Mouse (Mus musculus) MEL (cell line): ENCODE measurements around the gene Olfr558. TPM values are rescaled to one million over a fixed set of nuclear protein-coding genes. Genes with fewer than 3 reads are reported as not detected.

Experiments
- DNase-seq: peaks from one replicate; pipeline ENCODE4 v3.0.0; 2011; ENCODE audit warnings: low read depth, low spot score
- H3K27ac ChIP-seq: 2 replicates; pipeline ENCODE4 v1.5.1; 2012; ENCODE audit warnings: low read depth, mild to moderate bottlenecking, control low read depth, low read length, moderate library complexity; ENCODE audit not compliant: control insufficient read depth
- H3K27me3 ChIP-seq, 2 experiments: fragments of 150-350 bp in 1 of 2; sonication (generic) in 1 of 2; 2 replicates each; pipeline ENCODE4 v1.6.1; 2012; ENCODE audit warnings: low read length in 2 of 2, mild to moderate bottlenecking in 2 of 2, improper control_type of control experiment in 1 of 2, moderate library complexity in 1 of 2; ENCODE audit not compliant: insufficient read depth in 2 of 2, control insufficient read depth in 1 of 2
- H3K36me3 ChIP-seq, 2 experiments: 2 replicates each; pipeline ENCODE4 v1.6.1; 2012 to 2014; ENCODE audit warnings: low read length in 2 of 2, improper control_type of control experiment in 1 of 2, inconsistent platforms in 1 of 2, mild to moderate bottlenecking in 1 of 2; ENCODE audit not compliant: insufficient read depth in 2 of 2, control insufficient read depth in 1 of 2
- H3K4me1 ChIP-seq, 2 experiments: fragments of 150-350 bp in 1 of 2; sonication (generic) in 1 of 2; 2 replicates each; pipeline ENCODE4 v1.6.1; 2012; ENCODE audit warnings: low read length in 2 of 2, improper control_type of control experiment in 1 of 2, mild to moderate bottlenecking in 1 of 2; ENCODE audit not compliant: insufficient read depth in 2 of 2, control insufficient read depth in 1 of 2
- H3K4me3 ChIP-seq, 2 experiments: fragments of 150-350 bp in 1 of 2; sonication (generic) in 1 of 2; 2 replicates each; pipeline ENCODE4 v1.5.1; 2012; ENCODE audit warnings: low read depth in 2 of 2, low read length in 2 of 2, mild to moderate bottlenecking in 2 of 2, moderate library complexity in 2 of 2, control low read depth in 1 of 2, improper control_type of control experiment in 1 of 2; ENCODE audit not compliant: control insufficient read depth in 1 of 2, insufficient read depth in 1 of 2
- H3K79me2 ChIP-seq: 2 replicates; pipeline ENCODE4 v1.6.1; 2012; ENCODE audit warnings: mild to moderate bottlenecking, low read length, moderate library complexity; ENCODE audit not compliant: control insufficient read depth, poor library complexity, insufficient read depth
- H3K9ac ChIP-seq: 2 replicates; pipeline ENCODE4 v1.6.1; 2012; ENCODE audit warnings: low read depth, mild to moderate bottlenecking, control low read depth, low read length, moderate library complexity; ENCODE audit not compliant: control insufficient read depth, poor library complexity, severe bottlenecking
- H3K9me3 ChIP-seq: fragments of 150-350 bp; sonication (generic); replicated peaks from 2 replicates; pipeline ENCODE4 v1.6.1; 2012; ENCODE audit warnings: mild to moderate bottlenecking, low read length, improper control_type of control experiment, moderate library complexity; ENCODE audit not compliant: insufficient read depth
- CHD2 ChIP-seq: IDR thresholded peaks from 2 replicates; pipeline ENCODE4 v1.6.1; 2011; ENCODE audit warnings: low read length, improper control_type of control experiment
- CTCF ChIP-seq, 3 experiments: IDR thresholded peaks in 2 of 3; conservative IDR thresholded peaks in 1 of 3; 2 replicates each; pipeline ENCODE4 v1.5.1; 2011 to 2012; ENCODE audit warnings: low read length in 3 of 3, low read depth in 2 of 3, mild to moderate bottlenecking in 2 of 3, improper control_type of control experiment in 1 of 3, inconsistent platforms in 1 of 3, mixed read lengths in 1 of 3, moderate library complexity in 1 of 3; ENCODE audit not compliant: control insufficient read depth in 1 of 3, insufficient read depth in 1 of 3, poor library complexity in 1 of 3, severe bottlenecking in 1 of 3
- ELF1 ChIP-seq: IDR thresholded peaks from 2 replicates; pipeline ENCODE4 v1.6.1; 2014; ENCODE audit warnings: low read depth, mild to moderate bottlenecking, inconsistent platforms, low read length, improper control_type of control experiment, moderate library complexity
- GABPA ChIP-seq: IDR thresholded peaks from 2 replicates; pipeline ENCODE4 v1.6.1; 2012; ENCODE audit warnings: low read depth, mild to moderate bottlenecking, inconsistent platforms, low read length, improper control_type of control experiment, moderate library complexity
- JUND ChIP-seq: IDR thresholded peaks from 2 replicates; pipeline ENCODE4 v1.6.1; 2011; ENCODE audit warnings: low read depth, mild to moderate bottlenecking, improper control_type of control experiment, low read length
- MAX ChIP-seq: IDR thresholded peaks from 2 replicates; pipeline ENCODE4 v1.6.1; 2011; ENCODE audit warnings: low read length, improper control_type of control experiment
- MXI1 ChIP-seq: IDR thresholded peaks from 2 replicates; pipeline ENCODE4 v1.6.1; 2011; ENCODE audit warnings: mild to moderate bottlenecking, low read depth, low read length, improper control_type of control experiment
- NELFE ChIP-seq: IDR thresholded peaks from 2 replicates; pipeline ENCODE4 v1.6.1; 2011; ENCODE audit warnings: low read depth, low read length, improper control_type of control experiment
- NRF1 ChIP-seq: IDR thresholded peaks from 2 replicates; pipeline ENCODE4 v1.6.1; 2014; ENCODE audit warnings: low read depth, mild to moderate bottlenecking, inconsistent platforms, low read length, improper control_type of control experiment, moderate library complexity; ENCODE audit not compliant: poor library complexity, insufficient read depth, severe bottlenecking
- POLR2A ChIP-seq, 2 experiments: IDR thresholded peaks; 2 replicates each; pipeline ENCODE4 v1.6.1; 2011 to 2012; ENCODE audit warnings: low read length in 2 of 2, mild to moderate bottlenecking in 2 of 2, control low read depth in 1 of 2, improper control_type of control experiment in 1 of 2, low read depth in 1 of 2, moderate library complexity in 1 of 2; ENCODE audit not compliant: control insufficient read depth in 1 of 2, insufficient read depth in 1 of 2, poor library complexity in 1 of 2
- POLR2AphosphoS2 ChIP-seq: IDR thresholded peaks from 2 replicates; pipeline ENCODE4 v1.6.1; 2011; ENCODE audit warnings: low read length, improper control_type of control experiment
- RAD21 ChIP-seq: IDR thresholded peaks from 2 replicates; pipeline ENCODE4 v1.6.1; 2011; ENCODE audit warnings: mild to moderate bottlenecking, low read depth, low read length, improper control_type of control experiment
- SIN3A ChIP-seq: IDR thresholded peaks from 2 replicates; pipeline ENCODE4 v1.6.1; 2012; ENCODE audit warnings: low read length, improper control_type of control experiment, inconsistent platforms
- TAL1 ChIP-seq: IDR thresholded peaks from 2 replicates; pipeline ENCODE4 v1.6.1; 2012; ENCODE audit warnings: mild to moderate bottlenecking, inconsistent platforms, low read length, moderate library complexity, mixed read lengths
- TBP ChIP-seq: IDR thresholded peaks from 2 replicates; pipeline ENCODE4 v1.8.0; 2011; ENCODE audit warnings: low read depth, low read length, improper control_type of control experiment
- TCF12 ChIP-seq: IDR thresholded peaks from 2 replicates; pipeline ENCODE4 v1.6.1; 2014; ENCODE audit warnings: low read depth, mild to moderate bottlenecking, inconsistent platforms, low read length, improper control_type of control experiment, moderate library complexity
- ZC3H11A ChIP-seq: IDR thresholded peaks from 2 replicates; pipeline ENCODE4 v1.6.1; 2012; ENCODE audit warnings: low read depth, mild to moderate bottlenecking, inconsistent platforms, low read length, improper control_type of control experiment
- ZKSCAN1 ChIP-seq: IDR thresholded peaks from 2 replicates; pipeline ENCODE4 v1.6.1; 2012; ENCODE audit warnings: low read depth, mild to moderate bottlenecking, inconsistent platforms, low read length, improper control_type of control experiment, moderate library complexity
- ZMIZ1 ChIP-seq: IDR thresholded peaks from 2 replicates; pipeline ENCODE4 v1.6.1; 2012; ENCODE audit warnings: low read depth, mild to moderate bottlenecking, inconsistent platforms, low read length, improper control_type of control experiment, moderate library complexity
- ZNF384 ChIP-seq: IDR thresholded peaks from 2 replicates; pipeline ENCODE4 v1.6.1; 2012; ENCODE audit warnings: low read depth, mild to moderate bottlenecking, inconsistent platforms, low read length, improper control_type of control experiment
- polyA plus RNA-seq, 2 experiments: library from polyadenylated mRNA; stranded (reverse) in 1 of 2; unstranded in 1 of 2; fragments of >175 nt in 1 of 2; fragments of >200 nt in 1 of 2; gene quantifications; 2 replicates each; pipeline versions ENCODE4 v1.2.1 to v1.2.4; 2012; ENCODE audit warnings: low replicate concordance in 2 of 2, low read depth in 1 of 2; ENCODE audit not compliant: insufficient read length in 2 of 2, insufficient read depth in 1 of 2, missing spikeins in 1 of 2
- total RNA-seq: library from RNA; depleted of rRNA; stranded (reverse); fragments of 300-350 nt; gene quantifications from 2 replicates; pipeline ENCODE4 v1.2.3, GENCODE M21; 2012; rRNA removed

Gene Olfr558
- not detected in 2 replicates for total RNA-seq
- polyA plus RNA-seq: not detected

- Histone ChIP-seq H3K4me1 (no peaks in the 10 kb centered on the region), H3K36me3 (no peaks in the 10 kb centered on the region), H3K9ac (no peak within 1 kb of the TSS), H3K27ac (no peak within 1 kb of the TSS), H3K79me2 (no peaks in the 10 kb centered on the region), H3K4me3 (no peak within 1 kb of the TSS), H3K9me3 (no peaks in the 10 kb centered on the region), H3K27me3 (no peaks in the 10 kb centered on the region; a peak in 1 of 4 replicates)
- TF ChIP-seq JUND (no peak), ZKSCAN1 (no peak), MXI1 (no peak), ELF1 (no peak), NELFE (no peak), TBP (no peak), SIN3A (no peak), ZC3H11A (no peak), POLR2A (IDR thresholded peaks at IDR 0.05; ENCODE audit: control insufficient read depth in 1 of 2, insufficient read depth in 1 of 2, low read depth in 1 of 2, low read length in 2 of 2, poor library complexity in 1 of 2) (no peak), POLR2AphosphoS2 (no peak), CHD2 (no peak), MAX (no peak), RAD21 (no peak), ZNF384 (no peak), TCF12 (no peak), NRF1 (no peak), CTCF (IDR thresholded peaks at IDR 0.05 in 2 of 3, conservative IDR thresholded peaks at IDR 0.05 in 1 of 3; ENCODE audit: control insufficient read depth in 1 of 3, insufficient read depth in 1 of 3, low read depth in 2 of 3, low read length in 3 of 3, poor library complexity in 1 of 3, severe bottlenecking in 1 of 3) (no peak), TAL1 (no peak)
- DNase-seq: no peak
Observed at GRCm38 (mm10) chr7:102701915-102702314, at the start of gene Olfr558. Gene Olfr558 (plus strand): TSS chr7:102702215.

GRCm38 (mm10) chr7:102658523-102658922 is 43.5 kb upstream of the Olfr558 start, which contains the start of gene Olfr555:
Gene Olfr555 (plus strand): TSS chr7:102658823.
- no peak within 1 kb of the TSS for H3K4me3 ChIP-seq
- no peaks in the 10 kb centered on the region for H3K4me1 ChIP-seq
- no peak within 1 kb of the TSS for H3K9ac ChIP-seq
- no peaks in the 10 kb centered on the region for H3K79me2 ChIP-seq
- H3K27ac ChIP-seq: no peak within 1 kb of the TSS
- no peak for DNase-seq
- TF ChIP-seq GABPA (no peak), ZMIZ1 (no peak)
- H3K9me3 ChIP-seq: no peaks in the 10 kb centered on the region
- H3K27me3 ChIP-seq: peaks cover 0 to 3% of the 10 kb centered on the region in 2 experiments; a peak in 2 of 4 replicates
- no peaks in the 10 kb centered on the region for H3K36me3 ChIP-seq
